Mouse (Mus musculus) heart, adult 2 months (tissue): ENCODE measurements around the gene Pbld1.

Experiments
- CTCF ChIP-seq: fragments of 200-600 bp; IDR thresholded peaks from 2 replicates; pipeline ENCODE4 v1.8.1; 2022; ENCODE audit warnings: antibody characterized with exemption, mild to moderate bottlenecking, moderate library complexity
- EP300 ChIP-seq: fragments of 200-500 bp; IDR thresholded peaks from 2 replicates; pipeline ENCODE4 v1.6.1; 2011; ENCODE audit warnings: low read depth, low read length, control low read depth; ENCODE audit not compliant: insufficient read depth
- POLR2A ChIP-seq: fragments of 200-500 bp; IDR thresholded peaks from 2 replicates; pipeline ENCODE4 v1.6.1; 2011; ENCODE audit warnings: mild to moderate bottlenecking, low read depth, low read length, control low read depth; ENCODE audit not compliant: insufficient read depth

DNA sequence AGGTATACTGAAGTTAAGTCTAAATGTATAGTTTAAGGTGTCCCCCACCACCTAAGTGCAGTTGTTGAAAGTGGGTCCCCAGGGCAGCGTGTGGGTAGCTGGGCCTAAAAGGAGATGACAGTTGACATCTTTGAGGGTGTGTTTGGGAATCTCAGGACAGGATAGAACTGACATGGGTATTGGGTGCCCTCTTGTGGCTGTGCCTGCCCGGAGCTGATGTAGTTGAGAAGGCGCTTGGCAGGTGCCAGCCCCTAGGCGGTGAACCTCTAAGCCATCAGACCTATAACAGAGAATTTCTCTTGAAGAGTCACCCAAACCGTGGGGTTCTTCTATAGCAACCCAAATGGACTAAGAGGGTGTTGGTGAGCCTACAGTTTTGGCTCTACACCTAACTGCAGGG is 6.0 kb downstream of the Pbld1 start:
- TF ChIP-seq EP300 (peak; percentile 89), CTCF (peak; percentile 96), POLR2A (0 out of 2 replicates have a peak, but pooled peaks have one; percentile 17)
